Mouse (Mus musculus) limb, embryonic 14.5 days (tissue): ENCODE measurements at regions not wholly inside any gene's neighbourhood (a gene's known extent, or its start where the extent isn't known, plus 50 kb on each side); places are given as distances from the start of the nearest gene placed in this dataset.

Experiments
- ATAC-seq: fragments of 200-750 bp; cut with Nextera tagmentation; 2 replicates; pipeline ENCODE4 v1.8.0; 2017; ENCODE audit warnings: low read depth, moderate number of reproducible peaks, moderate TSS enrichment; ENCODE audit not compliant: low FRiP score
- DNase-seq: peaks from one replicate; pipeline ENCODE4 v3.0.0-alpha.2; 2015; ENCODE audit warnings: low spot score
- H3K27ac ChIP-seq: fragments of 300-500 bp; sonication (generic); replicated peaks from 2 replicates; pipeline ENCODE4 v1.5.1; 2014; ENCODE audit warnings: low read depth, mild to moderate bottlenecking, low read length, moderate library complexity, mixed read lengths
- H3K27me3 ChIP-seq: fragments of 300-500 bp; sonication (generic); 2 replicates; pipeline ENCODE4 v1.6.1; 2014; ENCODE audit warnings: low read length, mixed read lengths; ENCODE audit not compliant: control insufficient read depth, insufficient read depth
- H3K36me3 ChIP-seq: fragments of 300-500 bp; sonication (generic); 2 replicates; pipeline ENCODE4 v1.6.1; 2014; ENCODE audit warnings: mild to moderate bottlenecking, low read length, moderate library complexity, mixed read lengths; ENCODE audit not compliant: control insufficient read depth, insufficient read depth
- H3K4me1 ChIP-seq: fragments of 300-500 bp; sonication (generic); 2 replicates; pipeline ENCODE4 v1.6.1; 2014; ENCODE audit warnings: antibody characterized with exemption, low read length, mixed read lengths; ENCODE audit not compliant: control insufficient read depth, insufficient read depth
- H3K4me2 ChIP-seq: fragments of 300-500 bp; sonication (generic); replicated peaks from 2 replicates; pipeline ENCODE4 v1.6.1; 2014; ENCODE audit warnings: low read depth, mild to moderate bottlenecking, low read length, moderate library complexity; ENCODE audit not compliant: severe bottlenecking
- H3K4me3 ChIP-seq: fragments of 300-500 bp; sonication (generic); replicated peaks from 2 replicates; pipeline ENCODE4 v1.5.1; 2014; ENCODE audit warnings: low read length
- H3K9ac ChIP-seq: fragments of 300-500 bp; sonication (generic); 2 replicates; pipeline ENCODE4 v1.6.1; 2014; ENCODE audit warnings: mild to moderate bottlenecking, low read depth, low read length, moderate library complexity; ENCODE audit not compliant: severe bottlenecking
- H3K9me3 ChIP-seq: fragments of 300-500 bp; sonication (generic); 2 replicates; pipeline ENCODE4 v1.6.1; 2016; ENCODE audit warnings: low read length; ENCODE audit not compliant: control insufficient read depth
- POLR2A ChIP-seq: fragments of 200-500 bp; IDR thresholded peaks from 2 replicates; pipeline ENCODE4 v1.8.0; 2012; ENCODE audit warnings: inconsistent platforms, mild to moderate bottlenecking, moderate library complexity, borderline replicate concordance; ENCODE audit not compliant: insufficient read depth, insufficient read length; ENCODE audit errors: extremely low read depth
- WGBS: fragments of 180-500 bp; shearing (Covaris S2); extraction: QIAGEN DNeasy Blood & Tissue Kit; methylation state at CpG from one replicate; pipeline ENCODE4 v1.1.7; 2014; 5-methylcytosine and 5-hydroxymethylcytosine counted together

- Histone ChIP-seq H3K9ac (no peak overlapping the region), H3K4me3 (no peak overlapping the region), H3K27ac (no peak overlapping the region), H3K27me3 (no peaks in the 10 kb centered on the region), H3K9me3 (no peaks in the 10 kb centered on the region), H3K36me3 (no peaks in the 10 kb centered on the region), H3K4me1 (no peaks in the 10 kb centered on the region), H3K4me2 (no peak overlapping the region)
- WGBS: 93% methylated on average over 3 of the region's 3 CpGs
- ATAC-seq (no peak), DNase-seq (no peak)
- no peak for TF ChIP-seq POLR2A
Measured at GRCm38 (mm10) chr11:22690829-22691228, 169.9 kb downstream of the B3gnt2 start.

DNA sequence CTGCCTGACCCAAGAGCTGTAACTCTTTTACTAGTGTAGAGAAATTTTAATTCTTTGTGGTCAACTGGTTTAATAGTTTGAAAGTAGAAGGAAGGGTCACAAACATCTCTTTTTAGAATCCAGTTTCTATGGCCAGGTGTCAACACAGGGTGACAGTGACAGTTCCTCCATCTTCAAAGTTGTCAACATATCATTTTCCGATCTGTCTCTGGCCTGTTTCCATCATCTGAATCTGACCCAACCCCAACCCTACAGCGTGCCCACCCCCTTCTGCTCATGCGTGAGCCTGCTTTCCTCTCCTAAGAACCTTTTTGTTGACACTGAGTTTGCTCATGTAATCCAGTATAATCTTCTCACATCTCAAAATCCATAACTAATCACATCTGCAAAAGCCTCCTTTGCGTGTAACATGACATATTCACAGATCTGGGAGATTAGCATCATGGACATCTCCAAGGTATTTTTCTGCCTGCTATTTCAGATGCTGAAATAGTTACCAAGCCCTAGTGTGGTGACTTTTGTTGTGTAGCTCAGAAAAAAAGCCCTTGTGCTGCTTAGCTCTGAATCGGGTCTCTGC is 168.4 kb downstream of the B3gnt2 start:
- Histone ChIP-seq H3K9ac (no peak overlapping the region), H3K27ac (no peak overlapping the region), H3K36me3 (no peaks in the 10 kb centered on the region), H3K27me3 (no peaks in the 10 kb centered on the region), H3K9me3 (no peaks in the 10 kb centered on the region), H3K4me1 (no peaks in the 10 kb centered on the region), H3K4me2 (no peak overlapping the region), H3K4me3 (no peak overlapping the region)
- ATAC-seq (no peak), DNase-seq (no peak)
- TF ChIP-seq POLR2A: no peak
- WGBS: 84% methylated on average over 5 of the region's 5 CpGs

GRCm38 (mm10) chr11:22692941-22693341 is 167.8 kb downstream of the B3gnt2 start:
- no peaks in the 10 kb centered on the region for H3K9me3 ChIP-seq
- no peak for ATAC-seq
- H3K9ac ChIP-seq: no peak overlapping the region
- WGBS: 31% methylated on average over 1 of the region's 1 CpGs
- H3K27me3 ChIP-seq: no peaks in the 10 kb centered on the region
- H3K4me3 ChIP-seq: no peak overlapping the region
- no peak overlapping the region for H3K27ac ChIP-seq
- no peak for TF ChIP-seq POLR2A
- no peaks in the 10 kb centered on the region for H3K4me1 ChIP-seq
- no peak for DNase-seq
- no peaks in the 10 kb centered on the region for H3K36me3 ChIP-seq
- H3K4me2 ChIP-seq: no peak overlapping the region

GRCm38 (mm10) chr11:22693376-22693775 is 167.4 kb downstream of the B3gnt2 start:
- ATAC-seq (no peak), DNase-seq (no peak)
- no peaks in the 10 kb centered on the region for H3K36me3 ChIP-seq
- TF ChIP-seq POLR2A: no peak
- no peaks in the 10 kb centered on the region for H3K4me1 ChIP-seq
- H3K27me3 ChIP-seq: no peaks in the 10 kb centered on the region
- no peak overlapping the region for H3K4me2 ChIP-seq
- WGBS: 83% methylated on average over 2 of the region's 2 CpGs
- no peak overlapping the region for H3K9ac ChIP-seq
- no peak overlapping the region for H3K27ac ChIP-seq
- H3K9me3 ChIP-seq: no peaks in the 10 kb centered on the region
- H3K4me3 ChIP-seq: no peak overlapping the region

DNA sequence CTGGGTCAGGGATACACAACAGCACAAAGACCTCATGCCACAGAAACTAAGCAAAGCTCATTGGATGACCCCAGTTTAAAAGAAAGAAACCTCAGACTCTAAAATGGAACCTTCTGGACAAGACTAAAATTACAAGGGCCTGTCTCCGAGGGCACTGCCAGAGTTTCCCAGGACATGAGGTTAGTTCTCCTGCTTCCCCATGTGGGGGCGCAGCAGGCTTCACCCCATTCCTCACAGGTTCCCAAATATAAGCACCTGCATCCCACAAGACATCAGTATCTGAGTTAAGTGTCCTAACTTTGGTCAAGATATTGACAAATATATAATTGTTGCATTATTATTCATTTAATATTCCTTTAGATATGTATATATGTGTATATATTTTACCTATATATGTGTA is 166.8 kb downstream of the B3gnt2 start:
- H3K36me3 ChIP-seq: no peaks in the 10 kb centered on the region
- no peak for TF ChIP-seq POLR2A
- DNase-seq: no peak
- H3K4me3 ChIP-seq: no peak overlapping the region
- H3K4me1 ChIP-seq: no peaks in the 10 kb centered on the region
- no peak overlapping the region for H3K9ac ChIP-seq
- no peak for ATAC-seq
- WGBS: 75% methylated on average over 2 of the region's 2 CpGs
- no peak overlapping the region for H3K27ac ChIP-seq
- H3K27me3 ChIP-seq: no peaks in the 10 kb centered on the region
- no peak overlapping the region for H3K4me2 ChIP-seq
- H3K9me3 ChIP-seq: no peaks in the 10 kb centered on the region

DNA sequence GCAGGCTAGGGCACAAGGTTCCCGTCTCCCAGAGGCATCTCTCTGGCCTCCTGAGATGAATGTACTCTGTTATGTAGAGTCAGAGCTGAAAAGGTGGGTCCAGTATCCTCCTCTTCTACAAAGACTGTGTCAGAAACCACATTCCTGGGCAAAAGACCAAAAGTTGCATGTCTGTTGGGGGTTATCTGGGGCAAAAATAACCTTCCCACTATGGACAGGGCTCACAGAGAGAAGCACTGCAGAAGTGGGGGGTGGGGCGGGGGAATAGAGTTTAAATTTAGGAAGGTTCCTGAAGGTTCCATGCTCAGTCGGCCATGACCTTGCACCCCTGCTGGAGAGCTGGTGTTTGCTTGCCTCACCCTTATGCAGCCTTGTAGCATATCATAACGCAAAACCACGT is 165.9 kb downstream of the B3gnt2 start:
- no peak for TF ChIP-seq POLR2A
- WGBS: 73% methylated on average over 5 of the region's 5 CpGs
- Histone ChIP-seq H3K4me3 (no peak overlapping the region), H3K9ac (no peak overlapping the region), H3K4me2 (no peak overlapping the region), H3K4me1 (no peaks in the 10 kb centered on the region), H3K9me3 (no peaks in the 10 kb centered on the region), H3K27ac (no peak overlapping the region), H3K27me3 (no peaks in the 10 kb centered on the region), H3K36me3 (no peaks in the 10 kb centered on the region)
- DNase-seq (no peak), ATAC-seq (no peak)
